Mouse (Mus musculus): ENCODE results near the gene Nfam1. TPM values are rescaled to one million over a fixed set of nuclear protein-coding genes. Genes with fewer than 3 reads are reported as not detected.
A peak's percentile ranks its signal among the peaks of the same experiment; 100 is the strongest.

Nfam1 gene
- polyA plus RNA-seq, 1 experiment from 2014 or later, result 2.9 TPM

- DNase-seq, result peak; percentile 82
These were observed 50.2 kb downstream of the Nfam1 start for GRCm38 (mm10) chr15:82982724-82983415.

DNA sequence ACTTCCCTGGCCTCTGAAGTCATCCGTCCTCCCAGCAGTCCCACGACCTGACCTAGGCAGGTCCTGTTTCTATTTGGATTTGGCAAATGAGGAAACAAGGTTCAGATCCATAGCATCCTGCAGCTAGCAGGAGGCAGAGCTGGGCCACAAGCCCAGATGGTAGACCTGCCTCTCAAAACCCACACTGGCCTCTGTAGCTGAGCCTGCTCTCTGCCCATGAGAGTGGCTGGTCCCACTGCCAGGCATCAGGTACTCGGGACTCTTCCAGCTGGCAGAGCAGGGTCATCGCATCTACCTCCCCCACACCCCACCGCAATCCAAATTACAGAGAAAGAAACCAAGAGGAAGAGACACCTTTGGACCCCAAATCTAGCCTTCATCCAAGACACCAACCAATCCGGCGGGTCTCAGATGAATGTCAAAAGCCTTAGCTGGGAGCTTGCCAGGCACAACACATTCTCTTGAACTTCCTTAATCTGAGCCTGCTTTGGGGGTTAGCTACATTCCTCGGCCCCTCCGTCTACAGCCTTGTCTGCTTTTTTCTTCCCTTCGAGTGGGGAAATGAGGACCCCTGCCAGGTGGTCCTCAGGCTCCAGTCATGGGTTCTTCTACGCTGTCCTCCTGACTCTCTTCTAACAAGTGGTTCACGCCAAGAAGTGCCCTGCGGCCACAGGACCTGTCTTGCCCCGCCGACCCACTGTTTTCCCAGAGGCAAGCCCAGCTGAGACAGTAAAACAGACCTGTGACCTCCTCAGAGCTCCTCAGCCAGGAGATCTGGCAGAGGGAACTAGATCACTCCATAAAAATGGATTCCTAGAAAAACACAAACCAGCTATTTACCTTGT is 51.2 kb downstream of the Nfam1 start:
- Histone ChIP-seq H3K4me3 (replicated peaks; ENCODE audit: low read depth, low read length) (no peak overlapping the region), H3K27ac (replicated peaks; ENCODE audit: low read depth, low read length) (peak overlapping the region; percentile 89), H3K9me3 (ENCODE audit: control insufficient read depth, low read length) (no peaks in the 10 kb centered on the region), H3K4me2 (ENCODE audit: low read length) (peak overlapping the region; percentile 90), H3K9ac (replicated peaks; ENCODE audit: low read length) (peak overlapping the region; percentile 52), H3K27me3 (ENCODE audit: control insufficient read depth, insufficient read depth, low read length) (peaks cover 4% of the 10 kb centered on the region; the same call in 1 of the 2 replicates), H3K4me1 (ENCODE audit: control insufficient read depth, insufficient read depth, low read length) (peaks cover 60% of the 10 kb centered on the region), H3K36me3 (ENCODE audit: control insufficient read depth, insufficient read depth, low read length) (no peaks in the 10 kb centered on the region)
- ATAC-seq (ENCODE audit: low FRiP score, low TSS enrichment) (no peak), DNase-seq (no peak)
- WGBS, result 32% methylated on average over 15 of the region's 15 CpGs

More at GRCm38 (mm10) chr15:82982724-82983415, 50.2 kb downstream of the Nfam1 start:
- H3K4me3 ChIP-seq (replicated peaks; ENCODE audit: low read depth, low read length), result peak overlapping the region; percentile 21
- H3K27me3 ChIP-seq (ENCODE audit: control insufficient read depth, insufficient read depth, low read length), result peaks cover 4% of the 10 kb centered on the region; the same call in 1 of the 2 replicates
- H3K36me3 ChIP-seq (ENCODE audit: control insufficient read depth, insufficient read depth, low read length), result no peaks in the 10 kb centered on the region
- WGBS, result 3% methylated on average over 18 of the region's 18 CpGs
- H3K9me3 ChIP-seq (ENCODE audit: control insufficient read depth, low read length), result no peaks in the 10 kb centered on the region
- no peak for ATAC-seq (ENCODE audit: low FRiP score, low TSS enrichment)
- H3K4me2 ChIP-seq (ENCODE audit: low read length), result peak overlapping the region; percentile 90
- H3K4me1 ChIP-seq (ENCODE audit: control insufficient read depth, insufficient read depth, low read length), result peaks cover 66% of the 10 kb centered on the region
- H3K27ac ChIP-seq (replicated peaks; ENCODE audit: low read depth, low read length), result peak overlapping the region; percentile 89
- H3K9ac ChIP-seq (replicated peaks; ENCODE audit: low read length), result peak overlapping the region; percentile 52

- H3K27ac ChIP-seq (replicated peaks; ENCODE audit: low read depth, low read length), result no peak overlapping the region
- H3K4me1 ChIP-seq (ENCODE audit: control insufficient read depth, insufficient read depth, low read length), result peaks cover 36% of the 10 kb centered on the region
- DNase-seq (no peak), ATAC-seq (ENCODE audit: low FRiP score, low TSS enrichment) (no peak)
- 81% methylated on average over 1 of the region's 1 CpGs for WGBS
- no peaks in the 10 kb centered on the region for H3K36me3 ChIP-seq (ENCODE audit: control insufficient read depth, insufficient read depth, low read length)
- H3K4me2 ChIP-seq (ENCODE audit: low read length), result no peak overlapping the region
- no peak overlapping the region for H3K4me3 ChIP-seq (replicated peaks; ENCODE audit: low read depth, low read length)
- no peaks in the 10 kb centered on the region for H3K27me3 ChIP-seq (ENCODE audit: control insufficient read depth, insufficient read depth, low read length)
- H3K9ac ChIP-seq (replicated peaks; ENCODE audit: low read length), result no peak overlapping the region
- no peaks in the 10 kb centered on the region for H3K9me3 ChIP-seq (ENCODE audit: control insufficient read depth, low read length)
These were observed 53.6 kb downstream of the Nfam1 start for GRCm38 (mm10) chr15:82979531-82979930.

DNA sequence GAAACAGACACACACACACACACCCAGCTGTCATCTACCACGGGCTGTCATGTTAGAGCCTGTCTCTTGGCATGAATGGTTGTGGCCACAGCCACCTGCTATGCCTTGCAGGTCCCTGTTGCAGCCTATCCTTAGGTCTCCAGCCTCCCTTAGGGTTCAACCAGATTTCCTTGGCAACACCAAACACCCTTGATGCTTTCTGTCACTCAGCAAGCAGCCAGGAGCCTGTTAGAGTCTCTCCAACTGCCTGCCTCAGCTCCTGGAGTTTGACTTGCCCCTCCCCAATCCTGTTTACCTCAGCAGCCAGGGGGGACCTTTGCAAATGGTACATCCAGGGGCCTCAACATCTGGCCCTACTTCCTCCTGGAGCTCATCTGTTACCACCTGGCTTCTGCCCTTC is 58.6 kb downstream of the Nfam1 start:
- ATAC-seq (ENCODE audit: low FRiP score, low TSS enrichment), result no peak
- H3K9ac ChIP-seq (replicated peaks; ENCODE audit: low read length), result no peak overlapping the region
- H3K4me2 ChIP-seq (ENCODE audit: low read length), result no peak overlapping the region
- no peak overlapping the region for H3K27ac ChIP-seq (replicated peaks; ENCODE audit: low read depth, low read length)
- H3K4me1 ChIP-seq (ENCODE audit: control insufficient read depth, insufficient read depth, low read length), result no peaks in the 10 kb centered on the region
- H3K27me3 ChIP-seq (ENCODE audit: control insufficient read depth, insufficient read depth, low read length), result no peaks in the 10 kb centered on the region
- H3K4me3 ChIP-seq (replicated peaks; ENCODE audit: low read depth, low read length), result no peak overlapping the region
- no peaks in the 10 kb centered on the region for H3K9me3 ChIP-seq (ENCODE audit: control insufficient read depth, low read length)
- no peaks in the 10 kb centered on the region for H3K36me3 ChIP-seq (ENCODE audit: control insufficient read depth, insufficient read depth, low read length)
- no peak for DNase-seq
- 67% methylated on average over 1 of the region's 1 CpGs for WGBS

DNA sequence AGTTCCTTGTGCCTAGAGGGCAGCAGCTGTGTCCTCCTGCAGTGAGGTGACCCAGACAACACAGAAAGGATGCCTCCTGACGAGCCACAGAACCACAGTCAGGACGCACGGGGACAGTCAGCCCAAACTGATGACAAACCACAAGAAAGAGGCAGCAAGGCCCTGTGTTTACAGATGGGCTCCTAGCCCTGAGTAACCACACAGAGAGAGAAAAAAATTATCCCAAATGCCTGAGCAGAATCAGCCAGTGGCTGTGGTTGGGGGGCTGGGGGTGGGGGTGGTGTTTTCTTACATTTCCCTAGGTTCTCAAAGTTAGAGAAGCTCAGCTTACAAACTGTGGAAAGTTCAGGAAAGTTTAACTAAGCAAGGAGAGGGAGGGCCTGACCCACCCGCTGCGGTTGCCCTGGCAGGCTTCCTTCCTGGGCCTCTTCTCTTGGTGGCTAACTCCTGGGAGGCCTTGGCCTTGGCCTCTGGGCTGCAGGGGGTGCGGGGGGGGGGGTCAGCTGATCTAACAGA is 63.8 kb downstream of the Nfam1 start:
- H3K36me3 ChIP-seq (ENCODE audit: control insufficient read depth, insufficient read depth, low read length), result no peaks in the 10 kb centered on the region
- no peaks in the 10 kb centered on the region for H3K9me3 ChIP-seq (ENCODE audit: control insufficient read depth, low read length)
- DNase-seq (no peak), ATAC-seq (ENCODE audit: low FRiP score, low TSS enrichment) (no peak)
- 32% methylated on average over 6 of the region's 6 CpGs for WGBS
- peaks cover 25% of the 10 kb centered on the region for H3K4me1 ChIP-seq (ENCODE audit: control insufficient read depth, insufficient read depth, low read length)
- H3K27me3 ChIP-seq (ENCODE audit: control insufficient read depth, insufficient read depth, low read length), result no peaks in the 10 kb centered on the region
- peak overlapping the region; percentile 75 for H3K27ac ChIP-seq (replicated peaks; ENCODE audit: low read depth, low read length)
- no peak overlapping the region for H3K9ac ChIP-seq (replicated peaks; ENCODE audit: low read length)
- no peak overlapping the region for H3K4me3 ChIP-seq (replicated peaks; ENCODE audit: low read depth, low read length)
- H3K4me2 ChIP-seq (ENCODE audit: low read length), result peak overlapping the region; percentile 46

GRCm38 (mm10) chr15:82968449-82968848 is 64.7 kb downstream of the Nfam1 start:
- no peaks in the 10 kb centered on the region for H3K9me3 ChIP-seq (ENCODE audit: control insufficient read depth, low read length)
- peak overlapping the region; percentile 46 for H3K4me2 ChIP-seq (ENCODE audit: low read length)
- ATAC-seq (ENCODE audit: low FRiP score, low TSS enrichment) (peak; percentile 79), DNase-seq (peak; percentile 84)
- under 1% methylated on average over 22 of the region's 22 CpGs for WGBS
- peak overlapping the region; percentile 45 for H3K9ac ChIP-seq (replicated peaks; ENCODE audit: low read length)
- H3K4me1 ChIP-seq (ENCODE audit: control insufficient read depth, insufficient read depth, low read length), result peaks cover 26% of the 10 kb centered on the region
- H3K27ac ChIP-seq (replicated peaks; ENCODE audit: low read depth, low read length), result peak overlapping the region; percentile 75
- no peak overlapping the region for H3K4me3 ChIP-seq (replicated peaks; ENCODE audit: low read depth, low read length)
- no peaks in the 10 kb centered on the region for H3K27me3 ChIP-seq (ENCODE audit: control insufficient read depth, insufficient read depth, low read length)
- no peaks in the 10 kb centered on the region for H3K36me3 ChIP-seq (ENCODE audit: control insufficient read depth, insufficient read depth, low read length)

DNA sequence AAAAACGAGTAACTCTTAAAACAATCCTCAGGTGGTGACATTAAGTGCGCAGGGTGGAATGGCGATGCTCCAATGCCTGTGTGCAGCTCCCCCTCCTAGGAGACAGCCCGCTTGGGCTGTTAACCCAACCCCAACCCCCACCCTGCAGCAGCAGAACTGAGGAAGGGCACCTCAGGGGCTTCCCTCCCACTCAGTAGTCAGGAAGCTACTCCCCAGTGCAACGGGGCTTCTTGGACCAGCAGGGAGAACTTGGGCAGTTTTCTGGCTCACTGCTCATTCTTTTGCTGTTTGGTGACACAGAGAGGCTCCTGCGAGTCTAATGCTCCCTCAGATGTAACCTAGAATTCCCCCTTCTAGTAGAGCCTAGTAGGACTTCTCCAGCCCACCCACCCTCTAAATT is 65.2 kb downstream of the Nfam1 start:
- WGBS, result 27% methylated on average over 6 of the region's 6 CpGs
- Histone ChIP-seq H3K27me3 (ENCODE audit: control insufficient read depth, insufficient read depth, low read length) (no peaks in the 10 kb centered on the region), H3K9me3 (ENCODE audit: control insufficient read depth, low read length) (no peaks in the 10 kb centered on the region), H3K36me3 (ENCODE audit: control insufficient read depth, insufficient read depth, low read length) (no peaks in the 10 kb centered on the region), H3K9ac (replicated peaks; ENCODE audit: low read length) (peak overlapping the region; percentile 45), H3K4me2 (ENCODE audit: low read length) (peak overlapping the region; percentile 46), H3K27ac (replicated peaks; ENCODE audit: low read depth, low read length) (peak overlapping the region; percentile 75), H3K4me1 (ENCODE audit: control insufficient read depth, insufficient read depth, low read length) (peaks cover 26% of the 10 kb centered on the region), H3K4me3 (replicated peaks; ENCODE audit: low read depth, low read length) (no peak overlapping the region)
- ATAC-seq (ENCODE audit: low FRiP score, low TSS enrichment) (no peak), DNase-seq (no peak)

DNA sequence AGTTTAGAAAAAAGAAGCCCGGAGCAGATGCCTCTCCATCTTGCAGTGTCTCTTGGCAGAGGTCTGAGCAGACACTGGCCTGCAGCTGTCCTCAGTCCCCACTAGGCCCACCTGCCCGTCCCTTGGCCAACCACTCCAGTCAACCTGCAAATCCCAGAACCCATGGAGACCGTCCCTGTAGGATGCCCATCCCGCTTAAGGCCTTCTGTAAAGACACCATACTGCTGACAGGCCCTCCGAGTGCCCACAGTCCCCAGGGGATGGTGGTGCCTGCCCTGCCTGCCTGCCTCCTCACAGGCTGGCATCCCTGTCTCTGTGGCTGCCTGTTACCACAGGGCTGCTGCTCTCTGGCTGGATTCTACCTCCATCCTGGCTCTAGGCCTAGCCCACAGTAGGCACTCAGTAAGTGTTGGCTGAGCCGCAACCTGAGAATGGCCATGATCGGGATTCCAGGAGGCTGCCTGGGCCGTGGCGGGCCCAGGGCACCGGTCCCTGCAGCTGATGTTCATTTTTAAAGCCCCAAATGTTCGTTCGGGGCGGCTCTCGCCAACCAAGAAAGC is 68.8 kb downstream of the Nfam1 start:
- H3K9ac ChIP-seq (replicated peaks; ENCODE audit: low read length), result peak overlapping the region; percentile 81; the same call in 1 of the 2 replicates
- no peaks in the 10 kb centered on the region for H3K36me3 ChIP-seq (ENCODE audit: control insufficient read depth, insufficient read depth, low read length)
- peaks cover 60% of the 10 kb centered on the region for H3K4me1 ChIP-seq (ENCODE audit: control insufficient read depth, insufficient read depth, low read length)
- H3K27me3 ChIP-seq (ENCODE audit: control insufficient read depth, insufficient read depth, low read length), result peaks cover 6% of the 10 kb centered on the region; the same call in 1 of the 2 replicates
- H3K4me3 ChIP-seq (replicated peaks; ENCODE audit: low read depth, low read length), result no peak overlapping the region
- H3K4me2 ChIP-seq (ENCODE audit: low read length), result peak overlapping the region; percentile 80
- peak overlapping the region; percentile 89 for H3K27ac ChIP-seq (replicated peaks; ENCODE audit: low read depth, low read length)
- ATAC-seq (ENCODE audit: low FRiP score, low TSS enrichment) (no peak), DNase-seq (peak; percentile 50)
- WGBS, result 64% methylated on average over 14 of the region's 14 CpGs
- H3K9me3 ChIP-seq (ENCODE audit: control insufficient read depth, low read length), result no peaks in the 10 kb centered on the region

Measured in midbrain, embryonic 14.5 days (tissue).